Mouse (Mus musculus) MEL (cell line): ENCODE measurements around the gene Nectin4. TPM values are rescaled to one million over a fixed set of nuclear protein-coding genes. Genes with fewer than 3 reads are reported as not detected.

Experiments
- DNase-seq: peaks from one replicate; pipeline ENCODE4 v3.0.0; 2011; ENCODE audit warnings: low read depth, low spot score
- H3K27ac ChIP-seq: 2 replicates; pipeline ENCODE4 v1.5.1; 2012; ENCODE audit warnings: low read depth, mild to moderate bottlenecking, control low read depth, low read length, moderate library complexity; ENCODE audit not compliant: control insufficient read depth
- H3K27me3 ChIP-seq, 2 experiments: fragments of 150-350 bp in 1 of 2; sonication (generic) in 1 of 2; 2 replicates each; pipeline ENCODE4 v1.6.1; 2012; ENCODE audit warnings: low read length in 2 of 2, mild to moderate bottlenecking in 2 of 2, improper control_type of control experiment in 1 of 2, moderate library complexity in 1 of 2; ENCODE audit not compliant: insufficient read depth in 2 of 2, control insufficient read depth in 1 of 2
- H3K36me3 ChIP-seq, 2 experiments: 2 replicates each; pipeline ENCODE4 v1.6.1; 2012 to 2014; ENCODE audit warnings: low read length in 2 of 2, improper control_type of control experiment in 1 of 2, inconsistent platforms in 1 of 2, mild to moderate bottlenecking in 1 of 2; ENCODE audit not compliant: insufficient read depth in 2 of 2, control insufficient read depth in 1 of 2
- H3K4me1 ChIP-seq, 2 experiments: fragments of 150-350 bp in 1 of 2; sonication (generic) in 1 of 2; 2 replicates each; pipeline ENCODE4 v1.6.1; 2012; ENCODE audit warnings: low read length in 2 of 2, improper control_type of control experiment in 1 of 2, mild to moderate bottlenecking in 1 of 2; ENCODE audit not compliant: insufficient read depth in 2 of 2, control insufficient read depth in 1 of 2
- H3K4me3 ChIP-seq, 2 experiments: fragments of 150-350 bp in 1 of 2; sonication (generic) in 1 of 2; 2 replicates each; pipeline ENCODE4 v1.5.1; 2012; ENCODE audit warnings: low read depth in 2 of 2, low read length in 2 of 2, mild to moderate bottlenecking in 2 of 2, moderate library complexity in 2 of 2, control low read depth in 1 of 2, improper control_type of control experiment in 1 of 2; ENCODE audit not compliant: control insufficient read depth in 1 of 2, insufficient read depth in 1 of 2
- H3K79me2 ChIP-seq: 2 replicates; pipeline ENCODE4 v1.6.1; 2012; ENCODE audit warnings: mild to moderate bottlenecking, low read length, moderate library complexity; ENCODE audit not compliant: control insufficient read depth, poor library complexity, insufficient read depth
- H3K9ac ChIP-seq: 2 replicates; pipeline ENCODE4 v1.6.1; 2012; ENCODE audit warnings: low read depth, mild to moderate bottlenecking, control low read depth, low read length, moderate library complexity; ENCODE audit not compliant: control insufficient read depth, poor library complexity, severe bottlenecking
- H3K9me3 ChIP-seq: fragments of 150-350 bp; sonication (generic); replicated peaks from 2 replicates; pipeline ENCODE4 v1.6.1; 2012; ENCODE audit warnings: mild to moderate bottlenecking, low read length, improper control_type of control experiment, moderate library complexity; ENCODE audit not compliant: insufficient read depth
- CHD2 ChIP-seq: IDR thresholded peaks from 2 replicates; pipeline ENCODE4 v1.6.1; 2011; ENCODE audit warnings: low read length, improper control_type of control experiment
- E2F4 ChIP-seq: IDR thresholded peaks from 2 replicates; pipeline ENCODE4 v1.6.1; 2011; ENCODE audit warnings: low read depth, low read length, improper control_type of control experiment, borderline replicate concordance
- GABPA ChIP-seq: IDR thresholded peaks from 2 replicates; pipeline ENCODE4 v1.6.1; 2012; ENCODE audit warnings: low read depth, mild to moderate bottlenecking, inconsistent platforms, low read length, improper control_type of control experiment, moderate library complexity
- HCFC1 ChIP-seq: IDR thresholded peaks from 2 replicates; pipeline ENCODE4 v1.6.1; 2012; ENCODE audit warnings: low read depth, mild to moderate bottlenecking, inconsistent platforms, low read length, improper control_type of control experiment, moderate library complexity
- MAX ChIP-seq: IDR thresholded peaks from 2 replicates; pipeline ENCODE4 v1.6.1; 2011; ENCODE audit warnings: low read length, improper control_type of control experiment
- MYB ChIP-seq: IDR thresholded peaks from 2 replicates; pipeline ENCODE4 v1.6.1; 2011; ENCODE audit warnings: mild to moderate bottlenecking, low read depth, low read length, improper control_type of control experiment
- NRF1 ChIP-seq: IDR thresholded peaks from 2 replicates; pipeline ENCODE4 v1.6.1; 2014; ENCODE audit warnings: low read depth, mild to moderate bottlenecking, inconsistent platforms, low read length, improper control_type of control experiment, moderate library complexity; ENCODE audit not compliant: poor library complexity, insufficient read depth, severe bottlenecking
- POLR2A ChIP-seq, 2 experiments: IDR thresholded peaks; 2 replicates each; pipeline ENCODE4 v1.6.1; 2011 to 2012; ENCODE audit warnings: low read length in 2 of 2, mild to moderate bottlenecking in 2 of 2, control low read depth in 1 of 2, improper control_type of control experiment in 1 of 2, low read depth in 1 of 2, moderate library complexity in 1 of 2; ENCODE audit not compliant: control insufficient read depth in 1 of 2, insufficient read depth in 1 of 2, poor library complexity in 1 of 2
- POLR2AphosphoS2 ChIP-seq: IDR thresholded peaks from 2 replicates; pipeline ENCODE4 v1.6.1; 2011; ENCODE audit warnings: low read length, improper control_type of control experiment
- POLR2AphosphoS5 ChIP-seq: IDR thresholded peaks from 2 replicates; pipeline ENCODE4 v1.6.1; 2012; ENCODE audit warnings: low read depth, borderline replicate concordance, mild to moderate bottlenecking, inconsistent platforms, low read length, moderate library complexity, mixed read lengths
- RCOR1 ChIP-seq: IDR thresholded peaks from 2 replicates; pipeline ENCODE4 v1.6.1; 2012; ENCODE audit warnings: low read depth, mild to moderate bottlenecking, inconsistent platforms, low read length, improper control_type of control experiment
- SIN3A ChIP-seq: IDR thresholded peaks from 2 replicates; pipeline ENCODE4 v1.6.1; 2012; ENCODE audit warnings: low read length, improper control_type of control experiment, inconsistent platforms
- TAL1 ChIP-seq: IDR thresholded peaks from 2 replicates; pipeline ENCODE4 v1.6.1; 2012; ENCODE audit warnings: mild to moderate bottlenecking, inconsistent platforms, low read length, moderate library complexity, mixed read lengths
- TCF12 ChIP-seq: IDR thresholded peaks from 2 replicates; pipeline ENCODE4 v1.6.1; 2014; ENCODE audit warnings: low read depth, mild to moderate bottlenecking, inconsistent platforms, low read length, improper control_type of control experiment, moderate library complexity
- USF1 ChIP-seq: IDR thresholded peaks from 2 replicates; pipeline ENCODE4 v1.6.1; 2014; ENCODE audit warnings: low read depth, mild to moderate bottlenecking, inconsistent platforms, low read length, improper control_type of control experiment, moderate library complexity
- ZC3H11A ChIP-seq: IDR thresholded peaks from 2 replicates; pipeline ENCODE4 v1.6.1; 2012; ENCODE audit warnings: low read depth, mild to moderate bottlenecking, inconsistent platforms, low read length, improper control_type of control experiment
- ZKSCAN1 ChIP-seq: IDR thresholded peaks from 2 replicates; pipeline ENCODE4 v1.6.1; 2012; ENCODE audit warnings: low read depth, mild to moderate bottlenecking, inconsistent platforms, low read length, improper control_type of control experiment, moderate library complexity
- ZMIZ1 ChIP-seq: IDR thresholded peaks from 2 replicates; pipeline ENCODE4 v1.6.1; 2012; ENCODE audit warnings: low read depth, mild to moderate bottlenecking, inconsistent platforms, low read length, improper control_type of control experiment, moderate library complexity
- polyA plus RNA-seq, 2 experiments: library from polyadenylated mRNA; stranded (reverse) in 1 of 2; unstranded in 1 of 2; fragments of >175 nt in 1 of 2; fragments of >200 nt in 1 of 2; gene quantifications; 2 replicates each; pipeline versions ENCODE4 v1.2.1 to v1.2.4; 2012; ENCODE audit warnings: low replicate concordance in 2 of 2, low read depth in 1 of 2; ENCODE audit not compliant: insufficient read length in 2 of 2, insufficient read depth in 1 of 2, missing spikeins in 1 of 2
- total RNA-seq: library from RNA; depleted of rRNA; stranded (reverse); fragments of 300-350 nt; gene quantifications from 2 replicates; pipeline ENCODE4 v1.2.3, GENCODE M21; 2012

Nectin4 gene
- total and polyA plus RNA-seq, 3 experiments = 0.04 to 0.15 TPM; not detected in 1

DNA sequence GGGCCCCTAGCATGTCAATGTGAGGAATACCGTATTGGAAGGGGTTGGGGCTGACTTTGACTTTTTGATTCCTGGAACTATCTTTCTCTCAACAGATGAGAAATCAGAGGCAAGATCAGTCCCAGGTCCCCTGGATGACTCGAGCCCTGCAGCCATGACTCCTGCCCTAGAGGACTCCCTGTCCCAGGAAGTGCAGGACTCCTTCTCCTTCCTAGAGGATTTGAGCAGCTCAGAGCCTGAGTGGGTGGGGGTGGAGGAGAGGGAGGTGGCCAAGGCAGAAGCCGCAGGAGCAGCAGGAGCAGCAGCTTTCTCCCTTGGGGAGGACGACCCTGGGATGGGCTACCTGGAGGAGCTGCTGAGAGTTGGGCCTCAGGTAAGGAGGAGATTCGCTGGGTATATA lies 37.4 kb downstream of the Nectin4 start:
- Histone ChIP-seq H3K36me3 (peaks cover 2 to 5% of the 10 kb centered on the region in 2 experiments; a peak in 2 of 4 replicates), H3K4me3 (no peak overlapping the region), H3K9me3 (no peaks in the 10 kb centered on the region), H3K27me3 (no peaks in the 10 kb centered on the region), H3K27ac (no peak overlapping the region), H3K79me2 (peaks cover 10% of the 10 kb centered on the region), H3K4me1 (no peaks in the 10 kb centered on the region), H3K9ac (no peak overlapping the region)
- no peak for TF ChIP-seq ZC3H11A
- no peak for TF ChIP-seq SIN3A
- TF ChIP-seq POLR2A (IDR thresholded peaks at IDR 0.05; ENCODE audit: control insufficient read depth in 1 of 2, insufficient read depth in 1 of 2, low read depth in 1 of 2, low read length in 2 of 2, poor library complexity in 1 of 2) = no peak
- TF ChIP-seq TCF12 = no peak
- TF ChIP-seq GABPA = no peak
- TF ChIP-seq ZMIZ1 = no peak
- TF ChIP-seq NRF1 = no peak
- no peak for TF ChIP-seq E2F4
- TF ChIP-seq USF1 = no peak
- no peak for DNase-seq

DNA sequence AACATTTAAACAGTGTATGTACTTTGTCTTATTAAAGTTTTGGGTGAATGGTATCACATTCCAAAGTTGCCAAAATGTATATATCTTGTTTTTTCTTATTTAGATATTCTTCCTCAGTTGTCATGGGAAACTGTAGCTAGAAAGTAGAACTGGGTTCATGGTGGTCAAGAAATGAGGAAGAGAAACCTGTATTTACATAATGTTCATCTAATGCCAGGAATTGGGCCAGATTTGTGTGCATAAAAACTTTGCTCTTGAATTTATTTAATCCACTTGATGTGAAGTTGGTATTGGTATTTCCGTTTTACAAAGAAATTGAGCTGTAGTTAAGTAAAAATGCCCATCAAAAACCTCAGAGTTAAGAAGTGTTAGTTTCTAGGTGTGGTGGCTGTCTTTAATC lies 40.3 kb downstream of the Nectin4 start:
- Histone ChIP-seq H3K9me3 (no peaks in the 10 kb centered on the region), H3K27me3 (no peaks in the 10 kb centered on the region), H3K79me2 (peaks cover 30% of the 10 kb centered on the region), H3K4me1 (0 out of 4 replicates have a peak, but pooled peaks cover 0 to 6% of the 10 kb centered on the region in 2 experiments), H3K9ac (no peak overlapping the region), H3K27ac (no peak overlapping the region), H3K36me3 (peaks cover 0 to 12% of the 10 kb centered on the region in 2 experiments; a peak in 2 of 4 replicates), H3K4me3 (no peak overlapping the region)
- TF ChIP-seq POLR2AphosphoS2 (no peak), POLR2AphosphoS5 (no peak), MYB (no peak), NRF1 (no peak), HCFC1 (no peak), MAX (no peak), RCOR1 (no peak), ZKSCAN1 (no peak), TCF12 (no peak), ZMIZ1 (no peak), CHD2 (no peak), GABPA (no peak), TAL1 (no peak)
- peak; percentile 41 for DNase-seq
